Mouse (Mus musculus) forebrain, embryonic 13.5 days (tissue): ENCODE data around the gene Galnt9. TPM values are rescaled to one million over a fixed set of nuclear protein-coding genes. Genes with fewer than 3 reads are reported as not detected.
A peak's percentile ranks its signal among the peaks of the same experiment; 100 is the strongest.

Source experiments
- ATAC-seq: fragments of 200-750 bp; cut with Nextera tagmentation; 2 replicates; pipeline ENCODE4 v1.8.0; 2017
- H3K27ac ChIP-seq: fragments of 300-500 bp; sonication (generic); 2 replicates; pipeline ENCODE4 v1.5.1; 2015; ENCODE audit warnings: inconsistent platforms, mild to moderate bottlenecking, moderate library complexity
- H3K27me3 ChIP-seq: fragments of 300-500 bp; sonication (generic); 2 replicates; pipeline ENCODE4 v1.6.1; 2015; ENCODE audit warnings: mild to moderate bottlenecking, inconsistent platforms
- H3K36me3 ChIP-seq: fragments of 300-500 bp; sonication (generic); 2 replicates; pipeline ENCODE4 v1.6.1; 2015; ENCODE audit warnings: mild to moderate bottlenecking, inconsistent platforms; ENCODE audit not compliant: poor library complexity, severe bottlenecking
- H3K4me1 ChIP-seq: fragments of 300-500 bp; sonication (generic); 2 replicates; pipeline ENCODE4 v1.6.1; 2015; ENCODE audit warnings: inconsistent platforms
- H3K4me2 ChIP-seq: fragments of 300-500 bp; sonication (generic); 2 replicates; pipeline ENCODE4 v1.6.1; 2015; ENCODE audit warnings: inconsistent platforms, mild to moderate bottlenecking, moderate library complexity
- H3K4me3 ChIP-seq: fragments of 300-500 bp; sonication (generic); 2 replicates; pipeline ENCODE4 v1.5.1; 2015; ENCODE audit warnings: mild to moderate bottlenecking, inconsistent platforms
- H3K9ac ChIP-seq: fragments of 300-500 bp; sonication (generic); 2 replicates; pipeline ENCODE4 v1.6.1; 2015; ENCODE audit warnings: mild to moderate bottlenecking, inconsistent platforms
- H3K9me3 ChIP-seq: fragments of 300-500 bp; sonication (generic); replicated peaks from 2 replicates; pipeline ENCODE4 v1.6.1; 2016; ENCODE audit warnings: inconsistent platforms
- WGBS: fragments of 180-500 bp; shearing (Covaris S2); methylation state at CpG from one replicate; pipeline ENCODE4 v1.1.7; 2015; 5-methylcytosine and 5-hydroxymethylcytosine counted together
- polyA plus RNA-seq: library from polyadenylated mRNA; unstranded; fragments of >200 nt; fragmentation: Nextera tagmentation; extraction: Ambion mirVana; gene quantifications from 2 replicates; pipeline ENCODE4 v1.2.1, GENCODE M21; 2015

Gene Galnt9
- polyA plus RNA-seq, 1 experiment from 2014 or later, result 4.8 TPM

GRCm38 (mm10) chr5:110596086-110596780, 52.1 kb downstream of the Galnt9 start:
- H3K9me3 ChIP-seq, result no peaks in the 10 kb centered on the region

GRCm38 (mm10) chr5:110597502-110597901, 53.3 kb downstream of the Galnt9 start:
- H3K4me2 ChIP-seq, result no peak overlapping the region

More at GRCm38 (mm10) chr5:110596086-110596780, 52.1 kb downstream of the Galnt9 start:
- 0 out of 2 replicates have a peak, but pooled peaks cover 11% of the 10 kb centered on the region for H3K27me3 ChIP-seq
- WGBS, result 89% methylated on average over 15 of the region's 15 CpGs
- no peak overlapping the region for H3K4me3 ChIP-seq
- H3K9ac ChIP-seq, result no peak overlapping the region
- H3K4me2 ChIP-seq, result no peak overlapping the region
- ATAC-seq, result no peak
- no peak overlapping the region for H3K27ac ChIP-seq
- H3K36me3 ChIP-seq, result no peaks in the 10 kb centered on the region
- no peaks in the 10 kb centered on the region for H3K4me1 ChIP-seq

GRCm38 (mm10) chr5:110598298-110599095, 54.3 kb downstream of the Galnt9 start:
- H3K4me3 ChIP-seq, result no peak overlapping the region
- peak; percentile 55; the same call in 1 of the 2 replicates for ATAC-seq

More at GRCm38 (mm10) chr5:110597502-110597901, 53.3 kb downstream of the Galnt9 start:
- no peak overlapping the region for H3K27ac ChIP-seq
- 0 out of 2 replicates have a peak, but pooled peaks cover 11% of the 10 kb centered on the region for H3K27me3 ChIP-seq
- no peaks in the 10 kb centered on the region for H3K4me1 ChIP-seq
- no peak overlapping the region for H3K4me3 ChIP-seq
- H3K36me3 ChIP-seq, result no peaks in the 10 kb centered on the region
- ATAC-seq, result no peak
- WGBS, result 60% methylated on average over 2 of the region's 2 CpGs
- H3K9ac ChIP-seq, result no peak overlapping the region
- H3K9me3 ChIP-seq, result no peaks in the 10 kb centered on the region

GRCm38 (mm10) chr5:110603016-110603685, 59.0 kb downstream of the Galnt9 start:
- Histone ChIP-seq H3K9me3 (no peaks in the 10 kb centered on the region), H3K4me1 (no peaks in the 10 kb centered on the region), H3K4me2 (no peak overlapping the region), H3K4me3 (no peak overlapping the region), H3K36me3 (no peaks in the 10 kb centered on the region), H3K9ac (no peak overlapping the region), H3K27ac (no peak overlapping the region), H3K27me3 (peaks cover 8% of the 10 kb centered on the region)
- WGBS, result 86% methylated on average over 7 of the region's 7 CpGs
- ATAC-seq, result no peak

More at GRCm38 (mm10) chr5:110598298-110599095, 54.3 kb downstream of the Galnt9 start:
- Histone ChIP-seq H3K4me1 (no peaks in the 10 kb centered on the region), H3K27ac (no peak overlapping the region), H3K9ac (no peak overlapping the region), H3K36me3 (no peaks in the 10 kb centered on the region), H3K9me3 (no peaks in the 10 kb centered on the region), H3K27me3 (0 out of 2 replicates have a peak, but pooled peaks cover 11% of the 10 kb centered on the region), H3K4me2 (no peak overlapping the region)
- 38% methylated on average over 12 of the region's 12 CpGs for WGBS

GRCm38 (mm10) chr5:110604311-110604710, 60.2 kb downstream of the Galnt9 start:
- Histone ChIP-seq H3K27me3 (peaks cover 11% of the 10 kb centered on the region), H3K9me3 (no peaks in the 10 kb centered on the region), H3K4me2 (no peak overlapping the region), H3K4me1 (no peaks in the 10 kb centered on the region), H3K36me3 (no peaks in the 10 kb centered on the region), H3K4me3 (no peak overlapping the region), H3K27ac (no peak overlapping the region), H3K9ac (no peak overlapping the region)
- no peak for ATAC-seq
- 94% methylated on average over 2 of the region's 2 CpGs for WGBS

GRCm38 (mm10) chr5:110605531-110606221, 61.5 kb downstream of the Galnt9 start:
- H3K9me3 ChIP-seq, result no peaks in the 10 kb centered on the region
- ATAC-seq, result no peak

GRCm38 (mm10) chr5:110607767-110608166, 63.6 kb downstream of the Galnt9 start:
- Histone ChIP-seq H3K27me3 (peaks cover 13% of the 10 kb centered on the region), H3K9ac (no peak overlapping the region), H3K27ac (no peak overlapping the region), H3K9me3 (no peaks in the 10 kb centered on the region), H3K36me3 (no peaks in the 10 kb centered on the region), H3K4me1 (peaks cover 3% of the 10 kb centered on the region; the same call in 1 of the 2 replicates), H3K4me2 (no peak overlapping the region), H3K4me3 (no peak overlapping the region)
- WGBS, result 79% methylated on average over 3 of the region's 3 CpGs
- no peak for ATAC-seq

More at GRCm38 (mm10) chr5:110605531-110606221, 61.5 kb downstream of the Galnt9 start:
- Histone ChIP-seq H3K4me3 (no peak overlapping the region), H3K9ac (no peak overlapping the region), H3K27ac (no peak overlapping the region), H3K4me1 (peaks cover 3% of the 10 kb centered on the region; the same call in 1 of the 2 replicates), H3K36me3 (no peaks in the 10 kb centered on the region), H3K27me3 (peaks cover 13% of the 10 kb centered on the region), H3K4me2 (no peak overlapping the region)
- 65% methylated on average over 5 of the region's 5 CpGs for WGBS

- Histone ChIP-seq H3K27me3 (peaks cover 13% of the 10 kb centered on the region), H3K4me2 (no peak overlapping the region), H3K9ac (no peak overlapping the region), H3K36me3 (no peaks in the 10 kb centered on the region), H3K9me3 (no peaks in the 10 kb centered on the region), H3K27ac (no peak overlapping the region), H3K4me3 (no peak overlapping the region), H3K4me1 (peaks cover 3% of the 10 kb centered on the region; the same call in 1 of the 2 replicates)
- WGBS, result 73% methylated on average over 6 of the region's 6 CpGs
- ATAC-seq, result no peak
These were observed 64.2 kb downstream of the Galnt9 start for GRCm38 (mm10) chr5:110608336-110608735.

- 23% methylated on average over 8 of the region's 8 CpGs for WGBS
- Histone ChIP-seq H3K27me3 (peaks cover 13% of the 10 kb centered on the region), H3K9me3 (no peaks in the 10 kb centered on the region), H3K9ac (no peak overlapping the region), H3K4me1 (peaks cover 3% of the 10 kb centered on the region; the same call in 1 of the 2 replicates), H3K27ac (no peak overlapping the region), H3K36me3 (no peaks in the 10 kb centered on the region), H3K4me3 (no peak overlapping the region), H3K4me2 (no peak overlapping the region)
- ATAC-seq, result no peak
These were observed 64.8 kb downstream of the Galnt9 start for GRCm38 (mm10) chr5:110608941-110609340.

GRCm38 (mm10) chr5:110609425-110609824, 65.3 kb downstream of the Galnt9 start:
- no peak overlapping the region for H3K4me3 ChIP-seq
- H3K9ac ChIP-seq, result no peak overlapping the region
- no peak for ATAC-seq
- no peaks in the 10 kb centered on the region for H3K9me3 ChIP-seq
- WGBS, result 76% methylated on average over 3 of the region's 3 CpGs
- peaks cover 13% of the 10 kb centered on the region for H3K27me3 ChIP-seq
- H3K4me2 ChIP-seq, result no peak overlapping the region
- H3K36me3 ChIP-seq, result no peaks in the 10 kb centered on the region
- no peak overlapping the region for H3K27ac ChIP-seq
- H3K4me1 ChIP-seq, result peaks cover 3% of the 10 kb centered on the region; the same call in 1 of the 2 replicates

- Histone ChIP-seq H3K4me2 (no peak overlapping the region), H3K9me3 (no peaks in the 10 kb centered on the region), H3K27ac (no peak overlapping the region), H3K4me3 (no peak overlapping the region), H3K36me3 (no peaks in the 10 kb centered on the region), H3K9ac (no peak overlapping the region), H3K27me3 (peaks cover 13% of the 10 kb centered on the region), H3K4me1 (peaks cover 3% of the 10 kb centered on the region; the same call in 1 of the 2 replicates)
- no peak for ATAC-seq
- 76% methylated on average over 5 of the region's 5 CpGs for WGBS
These were observed 65.7 kb downstream of the Galnt9 start for GRCm38 (mm10) chr5:110609868-110610267.
